Mouse (Mus musculus) spleen, postnatal 4 days (tissue): ENCODE data around the gene Ogdh.

Experiments used
- DNase-seq, 2 experiments: peaks; one replicate each; pipeline ENCODE4 v3.0.0; 2022; ENCODE audit warnings: low spot score in 2 of 2

Ogdh gene

GRCm38 (mm10) chr11:6405591-6406081 lies 114.2 kb downstream of the Ogdh start:
- DNase-seq: no peak
